Mouse (Mus musculus) layer of hippocampus, postnatal 25 days (tissue): Measurements from ENCODE around the gene Fam122a. TPM values are rescaled to one million over a fixed set of nuclear protein-coding genes. Genes with fewer than 3 reads are reported as not detected.

Experiments used
- DNase-seq, 2 experiments: peaks; one replicate each; pipeline ENCODE4 v3.0.0; 2022; ENCODE audit warnings: mixed read lengths in 2 of 2, low spot score in 1 of 2; ENCODE audit errors: extremely low spot score in 1 of 2
- total RNA-seq, 2 experiments: library from RNA; stranded (reverse); gene quantifications; 2 replicates each; pipeline ENCODE4 v1.2.3; 2021

Fam122a gene
- total RNA-seq, 2 experiments from 2014 or later = 31.4 to 39.5 TPM

DNA sequence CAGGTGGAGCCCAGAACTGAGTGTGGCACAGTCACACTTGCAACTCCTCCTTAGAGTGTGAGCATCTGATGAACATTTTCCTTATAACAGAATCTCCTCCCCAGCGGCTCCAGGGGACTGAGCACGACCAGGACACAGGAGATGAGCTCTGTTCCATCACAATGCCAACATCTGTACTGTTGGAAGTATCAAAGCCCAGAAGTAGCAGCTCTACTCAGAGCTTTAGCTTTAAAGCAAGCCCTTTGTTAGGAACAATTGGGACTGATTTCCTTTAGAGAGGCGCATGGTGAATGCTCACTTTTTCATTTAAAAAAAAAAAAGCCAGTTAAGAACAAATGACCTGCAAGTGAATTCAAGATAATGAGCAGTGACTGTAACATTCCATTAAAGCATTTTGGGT is 14.7 kb upstream of the Fam122a start:
- DNase-seq = no peak

DNA sequence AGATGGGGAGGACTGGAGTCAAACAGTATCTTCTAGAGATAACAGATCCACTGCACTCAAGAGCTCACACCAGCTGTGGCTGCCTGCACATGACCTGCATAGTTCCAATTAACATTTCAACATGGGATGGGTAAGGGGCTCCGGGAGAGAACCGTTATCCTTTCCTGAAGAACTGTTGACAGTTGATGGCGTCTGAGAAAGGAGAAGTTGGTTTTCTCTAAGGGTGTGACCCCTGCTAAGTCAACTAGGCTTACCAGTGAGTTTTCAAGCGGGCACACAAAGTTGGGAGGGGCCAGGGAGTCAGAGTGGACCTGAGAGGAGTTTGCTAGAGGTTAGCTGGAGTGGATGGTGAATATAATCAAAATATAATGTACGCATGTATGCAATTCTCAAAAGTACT is 13.1 kb upstream of the Fam122a start:
- DNase-seq = no peak

DNA sequence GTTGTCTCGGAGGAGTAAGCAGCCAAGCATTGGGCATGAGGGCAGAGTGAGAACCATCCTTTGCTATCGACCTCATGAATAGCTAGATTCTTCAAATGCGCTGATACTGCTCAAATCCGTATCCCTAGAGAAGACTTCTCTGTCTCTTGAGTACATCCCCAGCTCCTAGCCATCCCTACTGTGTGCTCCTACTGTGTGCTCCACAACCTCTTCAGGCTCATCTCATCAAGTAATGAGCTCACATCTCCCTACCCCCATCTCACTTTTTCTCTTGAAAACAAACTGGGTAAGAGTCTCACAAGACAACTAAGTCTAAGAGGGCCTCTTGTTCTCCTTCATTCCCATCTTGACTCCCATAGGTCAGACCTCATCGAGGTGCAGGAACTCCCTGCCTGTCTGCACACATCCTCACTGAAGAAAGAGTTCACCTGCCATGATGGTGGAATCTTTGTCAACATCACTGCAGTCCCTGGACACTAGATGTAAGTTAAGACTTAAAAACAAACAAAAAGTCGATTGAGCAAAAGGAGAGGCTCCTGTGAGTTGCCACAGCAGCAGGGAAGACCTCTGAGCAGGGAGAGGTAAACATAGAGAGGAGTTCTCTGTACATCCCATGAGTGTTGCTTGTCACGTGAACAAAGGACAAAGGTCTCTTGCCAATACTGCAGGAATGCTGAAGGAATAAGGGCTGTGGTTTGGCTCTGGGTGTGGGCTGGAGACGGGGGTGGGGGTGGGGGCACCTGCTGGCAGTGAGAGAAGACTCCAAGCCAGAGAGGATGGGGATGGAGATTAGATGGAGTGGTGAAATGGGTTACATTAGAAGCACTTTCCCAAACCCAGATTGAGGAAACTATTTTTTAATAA is 9.5 kb upstream of the Fam122a start:
- DNase-seq = no peak

DNA sequence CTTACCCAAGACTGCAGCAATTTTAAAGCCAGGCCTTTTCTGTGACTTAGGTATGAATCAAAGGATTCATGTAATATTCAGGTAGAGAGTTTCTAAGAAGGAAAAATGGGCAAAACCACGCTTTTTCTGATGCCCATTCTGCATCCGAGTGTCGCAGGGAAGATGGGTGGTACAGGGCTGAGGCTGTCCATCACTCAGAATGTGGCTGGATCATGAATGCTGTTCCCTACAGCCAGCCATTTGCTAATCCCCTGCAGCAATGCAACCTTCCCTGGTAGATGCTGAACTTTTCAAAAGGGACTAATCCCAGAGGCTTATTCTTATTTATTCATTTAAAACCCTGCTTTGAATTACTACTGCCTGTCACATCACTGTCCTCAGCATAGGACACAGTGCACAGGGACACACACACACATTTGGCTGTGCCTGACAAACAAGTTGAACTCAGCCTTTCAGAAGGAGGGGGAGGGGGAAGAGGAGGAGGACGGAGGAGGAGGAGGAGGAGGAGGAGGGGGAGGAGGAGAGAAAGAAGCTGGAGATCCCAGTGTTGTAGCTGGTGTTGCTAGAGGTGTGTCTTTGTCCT is 7.5 kb upstream of the Fam122a start:
- DNase-seq = no peak

DNA sequence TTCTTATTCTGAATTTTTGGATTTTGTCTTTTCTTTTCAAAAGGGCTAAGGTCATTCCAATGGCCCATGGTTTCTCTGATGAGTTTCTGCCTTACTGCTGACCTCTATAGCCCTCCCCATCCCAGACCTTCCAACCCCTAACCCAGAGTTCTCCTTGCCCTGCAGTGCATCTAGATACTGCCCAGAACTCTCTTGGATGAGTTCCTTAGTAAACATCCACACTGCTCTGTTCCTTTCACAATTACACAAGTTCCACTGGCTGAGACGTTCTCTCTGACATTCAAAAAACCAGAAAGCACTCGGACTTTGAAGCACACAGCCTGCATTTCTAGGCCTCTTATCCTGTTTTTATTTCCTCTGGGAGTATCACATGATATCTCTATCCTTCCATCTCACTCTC is 3.8 kb upstream of the Fam122a start:
- no peak for DNase-seq

DNA sequence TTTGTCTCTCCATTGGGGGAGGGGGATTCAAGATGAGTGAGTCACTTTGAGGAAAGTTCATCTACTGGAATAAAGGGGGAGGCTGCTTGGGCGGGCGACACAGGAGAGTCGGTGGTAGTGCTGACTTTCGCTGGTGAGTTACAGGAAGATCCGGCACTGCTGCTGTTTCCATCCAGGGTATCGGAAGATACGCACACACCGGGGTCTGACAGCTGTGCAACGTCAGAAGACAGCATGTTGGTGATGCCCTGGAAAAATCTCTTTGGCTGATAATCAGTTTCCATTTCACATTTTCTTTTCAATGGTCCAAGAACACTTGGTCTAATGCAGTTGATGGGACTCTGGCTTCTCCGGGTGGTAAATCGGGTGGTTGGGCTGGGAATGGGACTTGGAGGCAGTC is 695 bp downstream of the Fam122a start:
- no peak for DNase-seq

DNA sequence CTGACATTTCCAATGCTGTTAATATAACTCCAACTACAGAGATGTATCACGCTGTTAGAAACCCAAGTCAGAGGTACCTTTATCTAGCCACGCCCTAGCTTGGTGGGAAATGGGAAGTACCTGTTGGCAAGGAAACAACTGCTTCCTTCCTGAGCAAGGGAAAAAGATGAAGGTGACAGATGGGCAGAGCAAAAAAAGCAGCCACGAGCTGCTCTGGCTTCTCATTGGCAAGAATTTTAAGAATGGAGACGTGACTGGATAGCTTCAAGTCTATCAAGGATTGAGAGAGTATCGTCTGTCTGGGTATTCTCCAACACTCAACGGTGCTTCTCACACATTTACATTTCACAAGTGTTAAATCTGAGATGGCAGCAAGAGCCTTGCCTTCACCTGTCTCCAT is 1.9 kb downstream of the Fam122a start:
- no peak for DNase-seq

DNA sequence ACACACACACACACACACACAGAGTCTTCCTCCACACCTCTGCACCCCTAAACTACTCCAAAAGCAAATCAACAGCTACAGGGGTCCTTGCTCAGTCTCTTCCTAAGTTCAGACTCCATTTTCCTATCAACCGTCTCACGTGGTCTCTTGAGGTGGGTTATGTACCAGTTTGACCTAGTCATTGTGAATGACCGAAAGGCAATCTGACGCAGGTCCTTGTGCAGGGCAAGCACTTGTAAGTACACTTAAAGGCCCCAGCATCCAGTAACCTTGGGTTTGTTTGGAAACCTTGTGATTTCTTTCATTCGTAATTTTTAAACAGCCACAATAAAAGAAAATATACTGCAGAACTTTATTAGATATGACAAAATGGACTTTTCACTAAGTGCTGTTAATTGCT is 4.6 kb downstream of the Fam122a start:
- no peak for DNase-seq

DNA sequence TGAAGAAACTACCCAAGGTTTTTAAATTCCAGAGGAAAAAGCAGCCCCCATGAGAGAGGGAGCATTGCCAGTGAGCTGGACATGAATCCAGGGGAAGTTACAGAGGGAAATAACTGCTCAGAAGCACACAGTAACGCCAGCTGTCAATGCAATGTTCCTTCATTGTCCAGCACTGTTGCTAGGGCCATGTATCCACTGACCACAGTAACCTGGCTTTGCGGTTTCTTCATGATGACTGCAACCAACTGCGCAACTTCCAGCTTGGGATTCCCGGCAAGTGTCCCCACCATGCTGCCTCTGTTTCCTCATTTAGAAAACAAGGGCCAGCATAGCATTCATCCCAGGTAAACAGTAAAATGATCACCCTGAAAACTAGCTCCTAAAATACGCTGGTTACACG is 5.6 kb downstream of the Fam122a start:
- DNase-seq = no peak

DNA sequence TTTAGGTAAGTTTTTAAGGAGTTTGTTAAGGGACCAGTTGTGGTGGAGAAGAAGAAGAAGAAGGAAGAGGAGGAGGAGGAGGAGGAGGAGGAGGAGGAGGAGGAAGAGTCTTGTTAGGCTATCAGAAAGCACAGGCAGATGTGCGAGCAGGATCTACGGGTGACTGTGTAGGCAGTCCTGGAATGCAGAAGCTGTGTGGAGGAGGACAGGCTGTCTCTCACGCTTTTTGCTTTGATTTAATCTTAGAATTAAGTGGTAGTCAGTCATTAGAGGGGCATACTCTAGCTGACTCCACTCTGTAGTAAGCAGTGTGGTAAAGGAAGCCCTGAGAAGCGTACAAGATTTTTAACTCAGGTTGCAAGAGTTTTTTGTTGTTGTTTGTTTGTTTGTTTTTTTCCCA is 7.9 kb downstream of the Fam122a start:
- no peak for DNase-seq

DNA sequence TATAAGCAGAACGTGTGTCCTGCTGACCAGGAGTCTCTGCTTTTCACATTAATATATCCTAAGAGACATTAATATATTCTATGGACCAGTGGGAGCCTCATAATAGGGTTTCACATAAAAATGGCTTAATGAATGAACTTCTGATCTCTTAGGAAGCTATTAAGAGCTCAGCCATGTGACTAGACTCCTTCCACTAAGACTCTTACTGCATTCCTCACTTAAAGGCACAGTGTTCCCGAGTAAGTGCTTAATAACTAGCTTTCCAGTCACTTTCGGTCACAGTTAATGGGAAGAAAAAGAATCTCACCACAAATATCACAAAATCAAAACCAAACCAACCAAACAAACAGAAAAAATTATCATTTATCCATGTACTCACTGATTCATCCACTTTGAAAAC is 8.5 kb downstream of the Fam122a start:
- DNase-seq = no peak

DNA sequence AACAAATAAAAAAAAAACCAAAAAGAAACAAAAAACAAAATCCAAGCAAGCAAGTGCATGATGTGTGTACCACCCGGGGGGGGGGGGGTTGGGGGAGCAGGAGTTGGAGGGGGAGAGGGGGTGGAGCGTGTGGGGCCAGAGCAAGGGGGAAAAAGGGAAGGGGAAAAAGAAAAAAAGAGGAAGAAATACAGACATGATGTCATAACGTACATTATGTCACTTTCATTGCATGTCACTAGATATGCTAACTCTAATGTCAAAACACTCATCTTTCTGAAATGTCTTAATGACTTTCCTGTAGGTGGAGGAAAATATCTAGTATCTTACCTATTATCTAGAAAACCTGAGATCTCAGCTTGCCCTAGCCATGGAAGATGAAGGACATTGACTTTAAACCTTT is 14.1 kb downstream of the Fam122a start:
- DNase-seq = no peak

DNA sequence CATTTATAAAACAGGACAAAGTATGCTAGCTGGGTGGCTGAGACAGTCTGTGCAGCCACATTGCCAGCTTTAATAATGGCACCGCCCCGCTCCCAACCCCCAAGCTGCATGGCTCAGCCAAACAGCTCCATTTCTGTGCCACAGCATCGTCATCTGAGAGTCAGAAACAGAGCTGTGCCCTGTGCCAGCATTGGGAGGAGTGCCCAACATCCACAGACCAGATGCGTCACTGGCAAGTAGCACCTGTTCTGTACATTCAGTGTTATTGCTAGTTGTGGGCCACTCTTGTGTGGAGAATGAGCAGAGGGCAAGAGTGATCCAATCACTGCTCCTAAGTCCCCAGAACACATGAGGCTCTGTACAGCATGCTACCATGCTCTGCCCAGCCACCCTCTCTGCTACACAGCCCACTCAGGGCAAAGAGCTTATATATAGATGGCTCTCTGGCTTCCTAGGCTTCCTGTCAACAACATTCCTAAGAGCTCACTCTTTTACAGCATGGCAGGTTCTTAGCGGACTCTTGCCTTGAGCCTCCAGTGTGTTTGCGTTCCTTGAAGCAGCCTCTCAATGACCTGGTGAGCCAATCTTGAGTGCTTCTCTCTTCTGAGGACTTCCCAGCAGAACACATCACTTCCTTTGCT is 20.4 kb downstream of the Fam122a start:
- DNase-seq = peak; percentile 36 to 59

DNA sequence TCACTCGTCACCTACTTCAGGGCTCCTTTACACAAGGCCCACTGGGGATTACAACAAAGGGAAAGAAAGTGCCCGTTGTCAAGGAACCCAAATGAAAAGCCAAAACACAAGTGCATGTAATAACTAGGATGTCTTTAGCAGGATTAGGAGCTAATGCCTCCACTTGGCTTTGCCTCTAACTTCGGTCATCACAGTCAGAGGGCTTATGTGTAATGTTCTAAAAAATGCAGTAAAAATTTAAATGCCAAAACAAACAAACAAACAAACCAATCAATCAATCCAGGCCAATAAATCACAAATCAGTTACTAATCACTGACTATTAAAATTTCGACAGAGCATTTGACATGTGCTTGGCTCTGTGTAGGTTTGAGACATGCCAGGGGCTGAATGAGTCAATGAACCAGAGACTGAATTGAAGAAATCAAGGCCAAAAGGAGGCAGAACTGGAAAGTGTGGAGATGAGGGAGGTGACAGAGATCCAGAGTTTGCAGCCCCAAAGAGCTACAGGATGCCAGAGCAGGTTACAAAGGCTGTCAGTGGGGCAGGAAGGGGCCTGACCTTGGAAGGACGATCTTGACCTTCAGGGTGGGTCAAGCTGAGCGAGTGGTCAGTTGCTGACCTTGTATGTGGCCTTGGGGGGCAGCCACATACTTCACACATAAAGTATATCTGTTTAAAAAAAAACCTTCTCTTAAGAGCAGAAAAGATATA is 21.8 kb downstream of the Fam122a start:
- DNase-seq = no peak

DNA sequence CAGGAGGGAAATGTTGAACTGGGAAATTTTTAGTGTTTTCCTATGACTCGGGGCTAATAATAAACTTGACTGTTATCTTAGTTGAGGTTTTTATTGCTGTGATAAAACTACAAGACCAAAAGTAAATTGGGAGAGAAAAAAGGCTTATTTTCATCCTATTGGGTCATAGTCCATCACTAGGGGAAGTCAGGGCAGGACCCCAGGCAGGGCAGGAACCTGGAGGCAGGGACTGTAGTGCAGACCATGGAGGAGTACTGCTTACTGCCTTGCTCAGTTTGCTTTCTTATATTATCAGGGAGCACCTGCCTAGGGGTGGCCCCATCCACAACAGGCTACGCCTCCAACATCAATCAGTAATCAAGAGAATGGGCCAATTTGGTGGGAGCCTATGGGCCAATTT is 22.7 kb downstream of the Fam122a start:
- no peak for DNase-seq

DNA sequence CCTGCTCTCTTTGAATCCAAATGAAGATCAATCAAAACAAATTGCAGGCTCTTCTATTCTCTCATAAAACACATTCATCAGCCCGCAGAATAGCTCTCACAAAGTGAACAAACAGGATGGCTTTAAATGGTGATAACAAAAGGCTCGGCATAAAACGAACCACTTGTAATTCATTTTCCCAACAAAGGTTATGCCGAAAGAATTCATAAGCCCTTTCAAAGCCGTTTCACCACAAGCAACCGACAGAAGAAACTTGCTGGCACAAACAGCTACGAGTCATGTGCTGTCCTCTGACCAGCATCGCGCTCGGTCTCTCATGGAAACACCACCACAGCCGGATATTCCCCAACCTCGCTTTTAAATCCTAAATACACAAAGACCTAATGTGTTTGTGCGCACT is 23.8 kb downstream of the Fam122a start:
- no peak for DNase-seq

DNA sequence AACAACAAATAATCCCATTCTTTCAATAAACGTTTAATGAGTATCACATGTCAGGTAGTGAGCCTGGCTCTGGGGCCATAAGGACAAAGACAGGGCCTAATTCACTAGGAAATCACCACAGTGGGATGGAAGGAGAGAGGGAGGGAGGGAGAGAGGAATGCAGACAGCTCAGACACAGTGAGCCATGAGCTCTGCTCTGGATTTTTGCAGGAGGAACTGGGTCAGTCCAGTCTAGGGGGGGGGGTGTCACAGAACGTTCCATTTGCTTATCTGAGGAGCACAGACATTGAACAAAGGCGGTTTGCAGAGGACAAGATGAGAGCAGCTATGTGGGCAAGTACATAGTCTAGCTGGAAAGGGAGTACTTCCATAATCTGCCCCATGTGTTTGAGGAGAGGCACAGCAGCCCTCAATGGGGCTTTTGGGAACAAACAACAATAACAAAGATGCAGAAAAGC is 24.7 kb downstream of the Fam122a start:
- no peak for DNase-seq

DNA sequence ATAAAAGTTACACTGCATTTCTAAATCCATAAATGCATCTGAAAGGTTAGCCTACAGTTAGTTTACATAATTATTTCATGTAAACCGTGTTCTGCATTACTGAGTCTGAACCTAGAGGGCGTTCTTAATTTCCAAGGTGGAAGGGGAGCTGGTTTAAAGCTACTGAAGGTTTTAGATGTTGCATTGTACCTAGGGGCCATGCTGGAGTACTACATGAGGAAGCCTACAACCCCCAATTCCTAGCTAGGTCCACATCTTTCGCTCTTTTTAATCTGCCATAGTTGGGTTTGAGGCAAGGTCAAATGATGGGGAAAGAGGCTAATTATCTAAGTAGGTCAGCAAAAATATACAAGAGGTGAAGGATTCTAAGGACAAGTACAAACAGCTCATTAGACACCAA is 25.5 kb downstream of the Fam122a start:
- no peak for DNase-seq

DNA sequence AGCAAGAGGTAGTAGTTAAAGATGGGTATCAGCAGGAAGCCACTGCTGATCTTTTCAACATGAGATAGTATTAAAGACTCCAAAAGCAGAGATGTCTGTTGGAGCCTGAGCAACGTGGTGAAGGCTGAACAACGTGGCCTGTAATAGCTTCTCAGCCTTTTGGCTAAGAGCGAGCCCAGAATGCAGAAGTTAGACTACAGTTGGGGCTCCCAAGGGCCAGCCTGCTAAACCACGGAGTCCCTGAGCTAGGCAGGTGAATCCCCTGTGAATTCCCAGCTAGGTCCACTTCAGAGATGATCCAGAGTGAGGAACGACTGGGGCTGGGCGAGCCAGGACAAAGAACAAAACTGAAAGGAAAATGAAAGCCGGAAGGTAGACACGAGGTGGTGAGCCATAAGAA is 26.4 kb downstream of the Fam122a start:
- DNase-seq = no peak

DNA sequence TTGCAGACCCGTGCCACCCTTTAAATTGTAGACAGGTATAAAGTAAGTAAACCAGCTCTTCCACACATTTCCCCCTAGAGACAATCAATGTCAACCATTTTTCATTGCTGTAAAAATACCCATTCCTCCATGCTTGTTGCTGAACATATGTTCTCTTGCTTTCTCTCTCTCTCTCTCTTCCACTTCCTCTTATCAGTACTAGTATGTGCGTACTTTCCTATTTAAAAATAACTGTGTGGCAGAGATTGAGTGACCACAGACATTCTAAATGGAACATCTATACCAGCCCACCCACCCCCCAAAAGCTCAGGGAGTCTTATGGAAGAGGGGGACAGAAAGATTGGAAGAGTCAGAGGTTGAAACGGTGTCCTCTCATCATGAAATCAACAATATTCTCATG is 32.8 kb downstream of the Fam122a start:
- no peak for DNase-seq

DNA sequence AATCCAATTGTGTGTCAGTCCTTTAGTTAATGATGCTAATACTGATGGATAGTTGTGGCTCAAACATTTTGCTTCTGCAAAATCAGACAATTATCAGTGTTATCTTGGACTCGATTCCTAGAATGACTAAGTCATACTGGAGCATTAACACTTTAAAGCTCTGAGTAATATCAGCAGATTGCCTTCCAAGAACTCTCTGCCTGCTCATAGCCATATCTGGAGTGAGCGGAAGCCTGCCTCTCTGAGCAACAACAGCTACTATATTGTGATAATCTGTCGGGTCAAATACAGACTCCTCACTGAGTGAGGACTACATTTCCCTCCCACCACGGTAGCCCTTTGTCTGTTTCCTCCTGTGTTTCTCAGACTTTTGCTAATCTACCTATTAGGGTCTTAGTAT is 37.4 kb downstream of the Fam122a start:
- no peak for DNase-seq
